Mouse (Mus musculus) cerebellum, postnatal 14 days (tissue): ENCODE results near the gene Atf3.

Source experiments
- DNase-seq, 2 experiments: peaks; one replicate each; pipeline ENCODE4 v3.0.0; 2021; ENCODE audit warnings: mixed read lengths in 2 of 2

Atf3 gene

DNA sequence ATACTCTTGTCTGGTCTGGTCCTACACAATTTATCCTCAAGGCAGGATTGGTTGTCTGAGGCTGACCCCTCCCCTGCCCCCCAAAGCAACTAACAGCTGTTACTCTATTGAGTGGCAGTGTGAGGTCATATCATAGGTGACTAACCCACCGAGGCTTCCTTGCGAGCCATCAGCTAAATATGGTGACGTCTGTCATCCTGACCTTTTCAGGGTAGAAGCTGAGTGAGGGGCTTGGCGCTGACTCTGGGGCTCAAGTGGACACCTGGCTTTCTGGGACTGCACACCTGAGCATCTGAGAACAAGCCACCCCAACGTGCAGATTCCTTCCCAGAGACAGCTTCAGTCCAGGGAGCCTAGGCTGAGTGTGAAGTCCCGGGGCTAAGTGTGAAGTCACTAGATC lies at the start of gene Atf3:
Gene Atf3, minus strand, starts transcription at position 101 of the 400 bp plus-strand sequence.
- no peak for DNase-seq

DNA sequence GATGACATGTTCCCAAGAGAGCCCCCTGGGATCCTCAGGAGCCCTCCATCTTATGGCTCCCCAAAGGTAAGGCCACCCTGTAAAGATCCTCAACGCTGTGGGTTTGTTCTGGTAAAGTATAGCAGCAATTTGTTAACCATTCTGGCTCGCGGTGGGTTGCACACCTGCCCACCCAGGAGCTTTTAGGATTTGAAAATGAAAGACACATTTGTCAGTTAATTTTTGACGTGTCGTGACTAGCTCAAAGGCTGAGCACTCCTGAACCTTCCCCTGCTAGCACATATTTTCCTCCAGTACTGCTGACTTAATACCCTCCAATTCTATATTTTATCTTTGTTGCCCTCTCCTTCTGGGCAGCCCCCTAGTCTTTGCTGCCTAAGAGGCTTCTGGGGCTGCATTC lies 49.3 kb upstream of the Atf3 start:
- DNase-seq = no peak

DNA sequence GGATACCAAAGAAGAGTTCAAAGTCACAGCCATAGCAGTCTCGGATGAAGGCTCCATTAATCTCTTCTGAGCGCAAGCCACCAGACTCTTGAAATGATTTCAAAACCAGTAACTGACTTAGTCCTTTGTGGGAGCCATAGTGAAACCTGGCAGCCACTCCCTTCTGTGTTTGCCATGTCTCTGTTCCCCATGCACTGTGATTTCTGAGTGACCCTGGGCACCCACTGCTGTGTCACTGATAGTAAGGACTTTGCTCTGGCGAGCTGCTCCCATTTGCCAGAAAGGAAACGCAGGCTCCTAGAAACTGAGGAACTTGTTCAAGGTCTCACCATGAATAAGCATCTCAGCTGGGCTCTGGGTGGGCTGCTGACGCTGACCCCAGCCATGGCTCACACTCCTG lies 45.6 kb upstream of the Atf3 start:
- no peak for DNase-seq

DNA sequence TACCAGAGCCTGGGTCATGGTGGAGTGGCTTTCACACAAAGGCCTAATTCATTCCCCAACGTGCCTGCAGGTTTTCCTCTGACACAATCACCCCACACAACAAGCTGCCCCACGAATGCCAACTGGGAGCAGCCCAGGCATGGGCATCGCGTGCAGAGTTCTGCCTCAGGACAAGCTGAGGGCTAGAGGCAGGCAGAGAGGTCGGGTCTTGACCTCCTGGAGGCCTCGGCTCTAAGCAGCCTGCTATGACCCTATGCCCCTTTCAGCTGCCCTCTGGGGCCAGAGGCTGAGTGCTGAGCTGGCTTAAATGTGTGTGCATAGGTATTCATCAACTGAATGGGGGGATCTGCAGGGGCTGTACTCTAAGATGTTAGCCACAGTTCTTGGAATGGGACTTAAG lies 44.0 kb upstream of the Atf3 start:
- DNase-seq = no peak

DNA sequence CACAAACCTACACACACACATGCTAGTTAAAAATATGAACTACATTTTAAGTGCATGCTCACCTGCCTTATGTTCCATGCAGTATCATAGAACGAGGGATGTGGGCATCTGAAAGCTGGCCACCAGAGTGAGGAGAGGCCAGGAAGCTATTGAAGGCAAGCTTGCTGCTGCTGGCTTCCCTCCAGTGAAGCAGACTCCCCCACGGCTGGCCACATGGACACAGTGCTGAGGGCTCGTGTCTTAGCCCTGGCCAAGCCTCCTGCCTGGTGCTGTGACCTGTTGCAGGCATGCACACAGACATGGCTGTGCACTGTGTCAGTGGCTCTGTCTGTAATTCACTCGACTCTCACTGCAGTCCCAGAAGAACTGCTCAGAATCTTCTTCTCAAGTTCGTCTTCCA lies 41.8 kb upstream of the Atf3 start:
- DNase-seq = peak; percentile 62

DNA sequence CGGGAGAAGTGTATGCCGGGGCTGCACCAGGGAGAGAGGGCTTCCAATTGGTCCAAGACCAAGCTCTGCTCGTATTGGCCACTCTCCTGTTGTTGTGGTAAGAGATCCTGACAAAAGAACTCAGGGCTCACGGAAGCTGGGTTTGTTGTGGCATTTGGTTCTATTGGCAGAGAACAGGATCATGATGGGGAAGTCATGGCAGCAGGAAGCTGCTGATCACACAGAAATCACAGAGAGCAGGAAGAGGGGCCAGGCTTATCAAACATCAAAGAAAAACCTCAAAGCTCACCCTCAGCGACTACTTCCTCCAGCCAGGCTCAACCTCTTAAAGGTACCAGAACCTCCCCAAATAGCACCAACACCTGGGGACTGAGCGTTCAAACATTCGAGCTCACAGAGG lies 41.3 kb upstream of the Atf3 start:
- DNase-seq = no peak

DNA sequence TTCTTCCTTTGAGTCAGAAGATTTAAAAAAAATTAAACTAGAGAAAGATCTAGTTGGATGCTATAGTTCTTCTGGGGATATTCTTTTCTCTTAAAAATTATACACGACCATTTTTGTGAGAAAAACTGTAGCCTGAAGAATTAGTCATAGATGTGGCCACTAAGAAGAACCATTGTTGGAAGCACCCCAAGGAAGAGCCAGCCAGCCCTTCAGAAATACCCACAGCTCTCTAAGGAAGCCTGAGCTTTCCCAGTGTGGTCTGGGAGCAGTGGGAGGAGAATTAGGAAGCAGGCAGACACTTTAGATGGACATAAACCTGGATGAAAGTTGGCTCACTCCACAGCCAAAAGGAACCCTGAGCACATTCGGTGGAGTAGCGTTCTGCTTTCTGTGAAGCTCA lies 40.7 kb upstream of the Atf3 start:
- no peak for DNase-seq

DNA sequence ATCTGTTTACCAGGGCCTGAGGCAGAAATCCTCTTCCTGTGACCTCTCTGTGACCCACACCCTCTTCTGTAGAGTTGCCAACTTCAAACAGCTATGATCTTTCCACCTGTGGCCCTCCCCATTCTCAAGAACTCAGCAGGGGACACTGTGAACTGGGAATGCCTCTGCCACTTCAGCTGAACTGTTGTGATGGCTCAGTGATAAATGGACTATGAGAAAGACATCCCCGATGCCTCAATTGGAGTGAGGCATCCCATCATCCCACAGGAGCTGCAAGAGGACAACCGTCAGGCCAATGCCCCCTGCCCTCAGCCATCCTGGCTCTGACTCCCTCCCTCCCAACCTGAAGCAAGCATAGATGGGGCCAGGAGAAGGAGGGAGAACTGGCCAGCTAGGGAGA lies 40.1 kb upstream of the Atf3 start:
- no peak for DNase-seq

DNA sequence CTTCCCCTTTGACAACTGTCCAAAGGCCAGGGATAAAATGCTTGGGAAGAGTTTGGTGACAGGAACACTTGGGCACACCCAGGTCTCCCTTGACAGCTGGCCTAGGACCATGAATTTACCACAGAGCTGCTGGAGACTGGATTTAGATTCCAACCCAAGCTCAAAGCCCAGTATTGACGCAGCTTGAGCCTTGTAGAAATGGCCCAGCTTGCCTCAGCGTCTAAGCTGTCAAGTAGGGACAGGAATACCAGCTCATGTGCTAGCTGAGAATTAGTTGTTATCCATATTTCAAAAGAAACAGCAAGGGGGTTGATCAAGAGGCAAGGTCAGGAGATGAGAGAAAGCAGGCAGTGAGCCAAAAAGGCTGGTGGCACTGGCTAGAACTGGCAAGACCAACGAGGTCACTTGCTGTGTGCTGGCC lies 39.5 kb upstream of the Atf3 start:
- DNase-seq = peak; percentile 33 to 48

DNA sequence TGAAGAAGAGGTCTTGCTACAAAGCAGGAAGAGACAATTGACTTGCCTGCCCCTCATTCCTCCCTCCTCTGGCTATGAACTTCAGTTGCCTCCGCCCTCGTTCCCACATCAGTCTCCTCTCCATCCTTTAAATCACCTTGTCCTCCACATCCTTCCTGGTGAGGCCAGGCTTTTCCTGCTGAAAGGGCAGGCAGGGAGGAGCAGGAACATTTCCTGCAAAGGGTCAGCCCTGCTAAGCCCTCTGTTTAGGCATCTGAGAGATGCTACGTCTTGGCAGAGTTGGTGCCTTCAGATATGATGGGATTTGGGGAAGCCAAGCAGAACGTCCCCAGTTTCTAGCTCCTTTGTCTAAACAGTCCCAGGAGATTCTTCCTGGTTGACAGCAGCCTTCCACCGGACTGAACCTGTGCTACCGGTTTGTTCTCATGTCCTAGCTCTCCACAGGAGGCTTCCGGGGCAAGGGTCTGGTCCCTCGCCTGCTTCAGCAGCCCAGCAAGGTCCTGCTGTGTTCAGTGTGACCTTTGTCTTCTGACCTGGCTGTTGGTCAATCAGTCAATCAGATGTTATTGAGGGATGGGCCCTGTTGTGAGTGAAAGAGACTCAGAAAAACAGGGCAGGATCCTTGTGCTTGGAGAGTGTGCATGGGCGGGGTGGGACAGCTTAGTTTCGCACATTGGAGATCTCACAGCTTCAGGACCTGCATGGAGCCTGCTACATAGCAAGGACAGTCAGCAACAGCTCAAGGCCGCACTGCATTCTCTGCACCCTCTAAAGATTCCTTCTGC lies 38.9 kb upstream of the Atf3 start:
- DNase-seq = no peak

DNA sequence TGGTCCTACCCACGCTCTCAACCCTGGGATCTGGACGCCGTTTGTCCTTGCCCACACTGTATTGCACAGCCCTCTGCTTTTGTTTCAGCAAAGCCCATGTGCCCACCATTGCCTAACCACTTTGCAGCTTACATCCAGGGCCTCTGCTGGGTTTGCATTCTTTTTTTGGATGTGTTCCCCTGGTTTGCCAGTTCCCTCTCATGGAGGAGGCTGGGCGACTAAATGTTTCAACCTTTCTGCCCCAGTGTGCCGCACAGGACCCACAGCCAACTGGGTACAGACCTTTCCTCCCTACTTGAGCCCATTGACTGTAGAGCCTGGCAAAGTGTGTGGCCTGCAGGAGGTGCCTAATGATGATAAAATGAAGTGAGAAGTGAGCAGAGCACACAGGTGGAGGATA lies 38.3 kb upstream of the Atf3 start:
- no peak for DNase-seq

DNA sequence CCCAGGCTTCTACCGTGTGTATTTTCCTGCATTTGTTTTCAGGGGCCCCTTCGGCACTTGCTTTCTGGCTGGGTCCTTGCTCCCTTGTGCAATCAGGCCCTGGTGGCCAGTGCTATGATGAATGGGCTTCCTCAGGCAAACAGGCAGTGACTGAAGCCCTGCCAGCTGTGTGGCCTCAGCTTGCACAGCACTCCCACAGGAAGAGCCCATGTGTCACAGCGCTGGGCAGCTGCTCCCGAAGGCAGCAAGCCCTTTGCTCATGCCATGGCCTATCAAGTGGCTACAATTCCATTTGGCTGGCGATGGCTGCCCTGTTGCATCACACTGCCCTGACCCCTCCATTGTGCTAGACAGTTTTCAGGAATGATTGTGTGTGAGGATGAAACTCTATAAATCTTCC lies 36.6 kb upstream of the Atf3 start:
- no peak for DNase-seq

DNA sequence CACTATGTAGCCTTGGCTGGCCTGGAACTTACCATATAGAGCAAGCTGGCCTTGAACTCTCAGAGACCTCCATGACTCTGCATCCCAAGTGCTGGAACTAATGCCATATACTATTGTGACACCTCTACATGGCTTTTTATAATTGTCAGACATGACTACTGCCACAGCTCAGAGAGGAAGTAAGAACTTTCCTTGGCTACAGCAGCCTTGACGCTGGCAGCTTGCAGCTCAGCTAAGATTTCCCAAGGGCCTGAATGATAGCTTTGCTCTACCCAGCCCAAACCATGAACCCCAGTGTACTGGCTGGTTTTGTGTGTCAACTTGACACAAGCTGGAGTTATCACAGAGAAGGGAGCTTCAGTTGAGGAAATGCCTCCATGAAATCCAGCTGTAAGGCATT lies 35.8 kb upstream of the Atf3 start:
- no peak for DNase-seq

DNA sequence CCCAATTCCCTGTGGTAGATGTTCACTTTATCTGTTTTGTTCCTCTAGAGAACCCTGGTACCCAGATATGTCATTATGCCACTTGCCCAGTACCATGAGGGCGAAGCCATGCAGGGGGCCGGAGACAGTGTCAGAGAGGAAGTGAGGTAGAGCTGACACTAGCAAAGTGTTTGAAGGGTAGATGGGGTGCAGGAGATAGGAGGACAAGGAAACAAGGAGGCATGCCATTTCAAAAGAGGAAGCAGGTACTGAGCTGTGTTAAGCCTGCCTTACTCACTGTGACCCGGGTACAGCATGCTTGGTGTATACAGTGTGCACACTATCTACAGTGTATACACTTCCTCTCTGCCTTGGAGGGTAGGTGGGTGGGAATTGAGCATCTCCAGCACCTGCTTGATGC lies 32.1 kb upstream of the Atf3 start:
- no peak for DNase-seq

DNA sequence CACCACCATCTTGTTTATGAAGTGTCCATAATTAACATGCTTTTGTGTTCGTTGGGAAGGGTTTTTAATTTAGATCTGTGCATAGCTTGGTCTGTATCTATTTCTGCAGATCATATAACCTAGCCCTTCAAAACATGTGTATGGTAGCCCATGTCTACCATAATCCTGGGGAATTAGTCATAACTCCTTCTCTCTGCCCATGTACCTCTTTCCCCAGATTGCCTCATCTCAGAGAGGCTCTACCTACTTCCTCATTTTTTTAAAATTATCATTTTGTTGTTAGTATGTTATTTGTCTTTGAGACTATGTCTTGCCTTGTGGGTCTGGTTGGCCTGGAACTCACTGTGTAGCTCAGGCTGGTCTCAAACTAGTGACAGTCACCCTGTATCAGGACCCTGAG lies 30.6 kb upstream of the Atf3 start:
- DNase-seq = no peak

DNA sequence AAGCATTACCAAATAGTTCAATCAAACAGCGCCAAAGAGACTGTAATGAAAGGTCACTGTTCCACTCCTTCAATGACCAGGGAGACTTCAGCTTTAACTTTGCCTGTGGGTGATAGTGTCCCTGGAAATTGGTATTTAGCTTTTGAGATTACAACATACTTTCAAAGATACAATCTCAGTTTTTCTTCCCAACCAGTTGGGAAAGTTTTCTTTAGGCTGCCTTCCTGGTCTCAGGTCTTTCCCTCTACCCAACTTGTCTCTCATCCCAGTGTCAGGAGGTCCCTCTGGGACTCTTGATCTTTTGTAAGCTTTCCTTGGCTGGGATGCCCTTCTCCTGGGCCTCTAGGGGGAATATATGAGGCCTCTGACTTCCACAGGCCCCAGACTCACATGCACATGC lies 29.7 kb upstream of the Atf3 start:
- no peak for DNase-seq

DNA sequence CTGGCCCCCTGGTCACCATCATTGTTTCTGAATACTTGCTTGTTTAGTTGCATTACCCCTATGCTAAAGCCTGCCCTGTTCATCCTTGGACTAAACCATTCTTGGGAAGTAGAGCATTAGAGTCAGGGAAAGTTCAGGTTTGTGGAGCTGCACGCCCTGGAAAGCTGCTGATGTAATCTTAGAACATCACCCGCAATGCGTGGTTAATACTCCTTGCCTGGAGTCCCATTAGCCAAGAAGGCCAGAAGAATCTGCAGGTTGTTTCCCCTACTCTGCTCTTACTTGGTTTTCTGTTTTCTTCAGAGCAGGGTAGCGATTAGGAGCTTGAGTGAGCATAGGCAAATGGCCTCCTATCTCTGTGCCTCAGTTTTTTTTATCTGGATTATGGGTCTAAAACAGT lies 26.0 kb upstream of the Atf3 start:
- no peak for DNase-seq

DNA sequence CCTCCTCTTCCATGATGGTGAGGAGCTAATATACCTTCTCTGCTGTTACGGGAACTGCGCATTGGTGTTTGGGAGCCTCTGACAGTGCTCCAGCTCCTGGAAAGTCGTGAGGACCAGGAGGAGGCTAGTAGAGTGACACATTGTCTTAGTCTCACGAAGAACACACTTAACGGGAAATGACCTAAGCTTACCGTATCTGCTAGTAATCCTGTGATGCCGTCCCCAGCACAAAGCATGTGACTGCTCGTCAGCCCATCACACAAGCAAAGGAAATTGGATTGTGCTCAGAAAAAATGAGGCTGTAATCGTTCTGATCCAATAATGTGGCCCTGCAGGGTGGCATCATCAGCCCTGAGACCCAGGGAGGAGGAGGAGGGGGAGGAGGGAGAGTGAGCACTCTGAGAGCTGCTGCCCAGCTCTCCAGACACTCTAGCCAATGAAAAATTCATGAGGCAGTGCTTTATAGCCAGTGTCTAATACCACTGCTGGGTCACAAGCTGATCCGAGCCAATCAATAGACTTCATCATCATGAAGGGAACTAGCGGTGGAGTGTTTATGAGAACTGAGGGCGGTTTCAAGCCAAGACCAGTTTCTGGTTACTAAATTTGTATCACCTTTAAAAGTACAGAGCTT lies 24.3 kb upstream of the Atf3 start:
- DNase-seq = no peak

DNA sequence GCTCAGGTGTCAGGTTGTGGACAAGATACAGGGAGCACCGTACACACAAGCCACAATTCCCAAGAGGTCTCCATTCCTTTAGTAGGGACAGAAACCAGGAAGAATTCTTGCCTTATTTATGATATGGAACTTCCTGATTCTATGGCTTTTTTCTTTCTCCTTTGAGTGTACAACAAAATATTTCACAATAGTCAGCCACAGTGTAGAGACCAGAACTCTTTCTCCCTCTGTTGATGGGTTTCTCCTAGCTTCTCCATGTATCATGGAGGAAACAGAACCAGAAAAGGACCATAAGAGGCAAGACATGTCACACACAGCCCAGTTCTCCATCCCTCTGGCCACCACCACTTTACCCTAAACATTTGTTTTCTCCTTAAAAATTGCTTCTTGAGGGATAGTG lies 23.7 kb upstream of the Atf3 start:
- no peak for DNase-seq

DNA sequence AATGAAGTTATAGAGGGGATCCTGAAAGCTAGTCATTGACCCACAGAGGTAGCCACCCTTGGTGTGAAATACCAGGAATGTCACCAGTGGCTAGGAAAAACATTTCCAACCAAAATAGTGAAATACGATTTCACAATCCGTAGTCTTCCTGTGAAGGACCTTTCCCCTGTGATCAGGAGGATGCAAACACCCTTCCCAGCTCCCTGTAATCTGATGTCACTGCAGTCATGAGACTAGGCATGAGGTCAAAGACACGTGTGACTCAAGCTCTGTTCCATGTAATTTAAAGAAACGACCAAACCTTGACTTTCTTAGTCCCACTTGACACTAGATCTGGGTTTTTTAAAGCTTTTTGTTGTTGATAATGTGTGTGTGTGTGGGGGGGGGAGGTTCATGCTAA lies 21.8 kb upstream of the Atf3 start:
- no peak for DNase-seq

DNA sequence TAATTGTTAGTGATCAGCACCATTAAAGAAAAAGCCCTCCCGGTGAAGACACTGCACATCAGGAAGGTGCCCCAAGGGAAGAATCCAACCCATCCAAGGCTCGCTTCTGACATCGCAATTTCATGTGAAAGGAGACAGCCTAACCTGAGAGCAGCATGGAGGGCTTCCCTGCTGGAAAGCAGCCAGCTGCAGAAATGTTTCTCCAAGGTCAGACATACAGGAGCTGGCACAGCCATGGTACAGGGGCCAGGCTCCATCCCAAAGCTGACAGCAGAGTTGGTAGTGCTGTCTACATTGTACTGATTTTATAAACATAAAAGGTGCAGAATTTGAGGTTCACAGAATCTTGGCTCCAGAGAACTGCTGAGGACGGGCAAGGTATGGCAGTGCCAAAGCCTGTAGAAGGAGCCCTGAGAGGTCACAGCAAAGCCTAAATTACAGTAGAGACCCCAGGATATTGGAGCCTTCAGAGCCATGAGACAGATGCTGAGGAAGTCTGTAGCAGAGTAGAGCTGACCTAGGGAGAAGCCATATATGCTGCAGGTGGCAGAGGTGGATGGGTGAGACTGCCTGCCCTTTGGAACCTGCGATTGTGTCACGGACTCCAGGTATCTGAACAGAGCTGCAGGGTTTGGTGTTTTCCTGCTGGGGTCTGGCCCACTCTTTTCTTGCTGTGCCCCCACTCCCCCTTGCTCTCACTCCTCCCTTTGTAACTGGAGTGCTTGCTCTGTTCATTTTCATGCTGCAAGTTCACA lies 18.1 kb upstream of the Atf3 start:
- peak in 1 of 2 experiments; percentile 25 for DNase-seq

DNA sequence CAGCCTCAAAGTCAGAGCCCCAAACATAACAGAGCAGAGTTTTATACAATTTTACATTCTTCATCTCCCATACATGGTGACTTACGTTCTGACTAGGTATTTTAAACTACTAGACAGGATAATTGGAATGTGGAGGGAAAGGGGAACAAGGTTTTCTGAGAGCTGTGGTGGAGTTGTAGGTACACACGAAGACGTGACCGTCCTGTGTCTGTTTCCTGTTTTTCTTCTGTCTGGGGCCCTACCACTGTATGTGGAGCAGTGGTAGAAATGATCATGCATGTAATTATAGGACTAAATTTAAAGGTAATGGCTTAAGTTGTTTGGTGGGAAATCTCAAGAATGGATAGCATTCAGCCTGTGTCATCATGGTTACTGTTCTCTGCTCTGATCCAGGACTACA lies 17.0 kb upstream of the Atf3 start:
- no peak for DNase-seq

DNA sequence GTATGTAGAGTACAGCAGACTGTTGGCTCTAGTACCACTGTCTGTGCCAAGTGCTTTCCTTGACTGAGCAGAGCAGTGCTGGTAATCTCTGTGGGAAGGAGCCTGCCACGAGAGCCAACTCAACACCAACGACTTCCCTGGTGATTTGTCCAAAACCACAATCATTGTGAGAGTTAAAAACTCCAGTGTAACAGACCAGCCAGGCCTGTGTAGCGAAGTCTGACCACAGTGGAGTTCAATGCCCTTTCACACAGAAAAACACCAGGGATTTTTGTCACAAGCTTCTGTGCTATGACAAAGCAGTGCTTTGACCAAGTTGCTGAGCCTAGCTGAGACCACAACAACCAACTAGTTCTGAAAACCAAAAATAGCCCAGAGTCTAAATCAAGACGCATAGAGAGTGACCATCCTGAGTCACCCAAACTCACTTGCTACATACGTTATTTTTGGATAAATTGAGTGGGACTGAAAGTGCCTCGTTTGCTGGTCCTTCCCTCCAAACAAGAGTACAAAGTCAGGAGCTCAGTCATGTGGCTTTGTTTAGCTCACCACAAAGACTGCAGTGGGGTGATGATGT lies 12.6 kb upstream of the Atf3 start:
- no peak for DNase-seq

DNA sequence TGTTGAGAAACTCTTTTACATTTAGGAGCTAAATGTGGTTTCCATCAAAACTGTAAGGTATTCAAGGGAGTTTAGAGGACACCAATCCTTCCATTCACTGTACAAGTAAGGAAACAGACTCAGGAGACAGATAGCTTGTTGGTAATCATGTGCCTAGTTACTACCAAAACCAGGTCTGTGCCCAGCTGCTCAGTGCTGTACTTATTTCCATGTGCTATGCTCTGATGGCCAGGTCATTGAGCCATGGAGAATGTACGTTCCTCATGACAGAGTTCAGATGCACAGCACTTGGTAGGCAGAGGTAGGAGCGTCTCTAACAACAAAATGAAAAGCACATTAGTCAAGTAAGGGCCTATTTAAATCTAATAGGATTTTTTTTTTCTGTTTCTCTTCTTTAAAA lies 8.7 kb upstream of the Atf3 start:
- no peak for DNase-seq
